Mouse (Mus musculus) urinary bladder, postnatal 25 days (tissue): Measurements from ENCODE around the gene Matn4.

Experiments used
- DNase-seq: peaks from one replicate; pipeline ENCODE4 v3.0.0; 2022; ENCODE audit warnings: low spot score

Gene Matn4

GRCm38 (mm10) chr2:164405060-164405459 is at the start of gene Matn4:
Matn4 (minus strand) TSS chr2:164405160.
- DNase-seq = no peak

DNA sequence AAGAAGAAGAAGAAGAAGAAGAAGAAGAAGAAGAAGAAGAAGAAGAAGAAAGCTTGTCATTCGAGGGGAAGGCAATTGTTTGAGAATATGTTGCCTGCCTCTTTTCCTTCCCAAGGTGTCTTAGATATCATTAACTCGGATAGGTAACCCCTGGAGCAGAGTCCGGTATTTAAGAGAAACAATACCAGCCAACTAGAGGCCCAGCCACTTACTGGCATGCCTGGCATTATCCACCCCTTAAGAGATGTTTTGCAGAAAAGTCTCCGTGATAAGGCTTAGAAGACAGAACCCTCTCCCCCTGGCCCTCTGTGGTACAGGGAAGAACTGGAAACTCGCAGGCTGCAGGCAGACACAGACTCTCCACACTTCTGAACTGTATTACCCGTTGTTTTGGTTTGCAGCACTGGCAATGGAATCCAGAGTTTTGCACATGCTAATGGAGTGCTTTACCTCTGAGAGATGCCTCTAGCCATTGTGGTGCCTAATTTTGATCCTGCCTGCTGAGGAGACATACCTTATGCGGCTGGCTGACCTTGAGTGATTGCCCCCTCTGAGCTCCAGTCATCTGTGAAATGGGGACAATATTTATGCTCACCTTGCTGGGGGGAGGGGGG is 49.0 kb upstream of the Matn4 start:
- DNase-seq = no peak

DNA sequence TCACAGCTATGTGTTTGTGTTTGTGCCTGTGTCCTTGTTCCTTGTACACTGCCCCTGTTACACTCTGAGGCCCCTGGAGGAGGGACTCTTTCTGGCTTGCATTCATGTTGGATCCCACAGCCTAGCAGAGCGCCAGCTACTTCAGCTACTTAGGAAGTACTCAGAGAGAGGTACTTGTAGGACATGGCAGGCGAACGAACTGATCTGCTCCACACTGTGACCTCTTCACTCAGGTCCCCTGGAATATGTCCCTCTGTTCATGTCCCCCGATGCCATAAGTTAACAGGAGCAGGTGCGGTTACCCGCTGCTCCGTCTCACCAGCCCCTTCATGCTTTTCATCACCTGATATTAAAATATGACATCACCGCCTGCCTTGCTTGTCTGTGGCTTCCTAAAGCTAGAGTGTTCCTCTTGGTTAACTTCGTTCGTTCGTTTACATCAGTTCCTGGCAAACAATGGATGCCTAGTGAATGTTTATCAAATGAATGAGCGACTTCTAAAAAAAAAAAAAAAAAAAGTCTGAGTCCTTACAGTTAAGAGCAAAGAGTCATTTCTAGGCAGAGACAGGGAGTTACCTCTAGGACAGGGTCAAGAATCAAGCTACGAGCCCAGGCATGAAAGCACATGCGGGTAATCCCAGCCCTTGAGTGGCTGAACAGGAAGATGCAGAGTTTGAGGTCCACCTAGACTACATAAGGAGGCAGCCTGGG is 48.2 kb upstream of the Matn4 start:
- DNase-seq = no peak

GRCm38 (mm10) chr2:164452000-164452676 is 47.2 kb upstream of the Matn4 start:
- DNase-seq = no peak

DNA sequence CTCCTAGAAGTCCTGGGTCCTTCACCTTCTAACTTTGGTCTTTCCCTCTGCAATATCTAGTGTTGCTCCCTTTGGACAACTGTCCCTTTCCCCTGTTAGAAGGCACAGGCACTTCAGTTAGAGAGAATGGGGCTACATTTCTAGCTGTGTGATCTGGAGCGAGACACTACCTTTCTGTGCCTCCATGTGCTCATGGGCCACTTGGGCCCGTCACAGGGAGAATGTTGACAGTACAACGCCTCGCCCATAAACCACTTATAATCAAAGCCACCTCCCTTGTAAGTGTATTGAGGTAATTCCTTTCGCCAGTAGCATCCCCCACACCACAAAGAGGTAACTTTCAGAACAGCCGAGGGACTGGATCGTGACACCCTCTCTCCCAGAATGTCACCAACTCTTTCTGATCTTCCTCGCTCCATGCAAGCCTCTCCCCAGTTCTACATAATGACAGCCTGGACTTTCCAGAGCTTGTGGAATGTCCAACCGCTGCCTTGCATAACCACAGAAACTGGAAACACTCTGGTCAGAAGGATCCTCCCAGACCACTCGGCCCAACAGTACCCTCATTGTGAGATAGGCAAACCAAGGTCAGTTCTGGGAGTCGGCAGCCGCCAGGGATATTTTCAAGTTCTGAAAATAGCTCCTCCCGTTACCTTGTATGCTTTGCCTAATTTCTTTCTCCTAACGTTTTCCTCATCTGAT is 44.5 kb upstream of the Matn4 start:
- no peak for DNase-seq

GRCm38 (mm10) chr2:164448921-164449320 is 44.0 kb upstream of the Matn4 start:
- DNase-seq = no peak

DNA sequence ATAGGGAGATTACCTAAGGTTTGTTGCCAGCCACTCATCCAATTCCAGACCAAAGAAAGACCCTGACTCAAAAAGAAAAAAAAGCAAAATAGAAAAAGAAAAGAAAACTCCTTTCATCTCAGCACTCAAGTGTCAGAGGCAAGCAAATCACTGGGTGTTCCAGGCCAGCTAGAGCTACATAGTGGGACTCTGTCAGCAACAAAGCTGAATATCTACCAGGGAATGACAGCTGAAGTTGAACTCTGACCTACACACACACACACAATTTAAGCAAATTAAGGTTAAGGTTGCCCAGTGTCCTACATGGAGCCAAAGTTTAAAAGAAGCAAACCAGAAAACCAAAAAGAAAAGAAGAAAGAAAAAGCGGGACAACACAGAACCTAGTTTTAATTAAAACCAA is 43.2 kb upstream of the Matn4 start:
- DNase-seq = no peak

DNA sequence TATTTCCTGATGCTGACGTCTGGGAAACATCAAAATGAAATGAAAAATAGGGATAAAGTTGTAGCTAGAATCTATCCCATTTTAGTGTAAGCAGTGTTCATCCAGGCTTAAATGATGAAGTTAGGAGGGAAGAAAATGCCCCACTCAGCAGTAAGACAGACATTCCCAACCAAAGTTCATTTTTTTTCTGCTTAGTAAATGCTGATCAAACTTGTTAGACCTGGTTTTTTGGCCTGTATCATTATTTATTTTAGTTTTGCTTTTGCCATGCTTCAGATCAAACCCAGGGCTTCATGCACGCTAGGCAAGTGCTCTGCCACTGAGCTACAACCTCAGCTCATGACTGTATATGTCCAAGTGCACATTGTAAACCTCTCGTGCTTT is 41.1 kb upstream of the Matn4 start:
- no peak for DNase-seq

- no peak for DNase-seq
Observed at GRCm38 (mm10) chr2:164445399-164446085, 40.6 kb upstream of the Matn4 start.

DNA sequence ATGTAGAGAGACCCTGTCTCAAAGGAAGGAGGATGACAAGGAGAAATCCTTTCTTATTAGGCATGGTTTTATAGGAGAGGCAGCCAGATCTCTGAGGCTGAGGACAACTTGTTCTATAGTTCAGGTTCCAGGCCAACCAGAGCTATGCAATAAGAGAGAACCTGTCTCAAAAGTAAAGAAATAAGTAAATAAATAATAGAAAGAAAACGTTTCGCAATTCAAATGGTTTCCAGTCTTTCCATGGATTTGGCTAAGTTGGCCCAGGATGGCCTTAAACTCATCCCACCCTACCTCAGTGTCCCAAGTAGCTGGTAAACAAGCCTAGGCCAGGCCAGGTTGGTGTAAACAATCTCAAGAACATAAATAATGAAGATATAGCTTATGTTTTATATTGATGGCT is 39.7 kb upstream of the Matn4 start:
- no peak for DNase-seq

GRCm38 (mm10) chr2:164443460-164444000 is 38.6 kb upstream of the Matn4 start, which contains the start of gene Sdc4:
Sdc4 (minus strand) TSS chr2:164443887.
- no peak for DNase-seq

DNA sequence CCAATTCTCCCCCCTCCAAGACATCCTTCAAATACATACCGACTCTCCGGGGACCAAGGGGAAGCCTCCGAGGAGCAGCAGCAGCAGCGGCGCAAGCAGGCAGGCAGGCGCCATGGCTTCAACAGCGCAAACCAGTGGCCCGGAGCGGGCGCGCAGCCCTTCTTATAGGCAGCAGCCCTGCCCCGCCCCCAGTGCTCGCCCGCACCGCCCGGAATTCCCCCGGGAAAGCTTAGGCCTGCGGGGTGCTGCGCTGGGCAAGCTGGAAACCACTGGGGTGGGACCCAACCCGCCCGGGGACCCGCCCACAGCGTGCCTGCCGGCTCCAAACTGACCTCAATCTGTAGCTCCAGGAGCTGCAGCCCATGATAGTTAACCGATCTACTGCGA is 38.1 kb upstream of the Matn4 start:
- DNase-seq = peak; percentile 88

- no peak for DNase-seq
Observed at GRCm38 (mm10) chr2:164442315-164443050, 37.5 kb upstream of the Matn4 start.

GRCm38 (mm10) chr2:164441731-164442130 is 36.8 kb upstream of the Matn4 start:
- DNase-seq = no peak

DNA sequence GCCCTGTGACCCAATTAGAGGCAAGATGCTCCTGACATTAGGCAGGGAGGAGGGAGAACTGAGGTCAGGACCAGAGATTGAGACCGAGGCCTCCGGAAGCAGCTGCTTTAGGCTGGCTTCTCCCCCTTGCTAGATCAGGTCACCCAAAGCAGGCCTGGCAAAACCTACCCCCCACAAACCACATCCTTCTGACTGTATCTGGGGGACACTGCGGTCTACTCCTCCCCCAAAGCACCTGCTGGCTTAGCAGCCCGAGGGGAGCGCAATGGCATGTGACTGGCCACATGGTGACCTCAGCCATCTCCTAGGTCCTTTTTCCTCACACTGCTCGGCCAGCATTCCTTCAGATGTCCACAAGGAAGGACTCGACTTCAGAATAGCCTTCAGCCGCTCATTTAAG is 36.2 kb upstream of the Matn4 start:
- DNase-seq = no peak

GRCm38 (mm10) chr2:164440314-164440713 is 35.4 kb upstream of the Matn4 start:
- no peak for DNase-seq

DNA sequence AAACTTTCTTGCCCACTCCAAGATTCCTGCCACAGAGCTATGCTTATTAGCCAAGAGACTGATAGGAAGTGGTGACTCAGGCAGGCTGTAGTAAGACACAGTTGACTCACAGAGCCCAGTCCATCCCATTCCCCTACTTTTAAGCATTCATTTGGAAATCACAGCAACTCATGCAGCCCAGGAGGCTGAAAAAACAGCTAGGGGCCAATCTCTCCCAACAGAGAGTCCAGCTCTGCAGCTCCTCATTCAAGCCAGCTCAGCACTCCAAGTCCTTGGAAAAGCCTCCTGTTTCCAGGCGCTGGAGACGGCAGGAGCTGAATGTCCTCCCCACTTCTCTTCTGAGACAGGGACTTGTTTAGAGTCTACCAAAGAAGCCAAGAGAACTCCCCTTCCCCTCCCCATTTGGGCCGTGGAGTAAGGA is 34.1 kb upstream of the Matn4 start:
- no peak for DNase-seq

- no peak for DNase-seq
Observed at GRCm38 (mm10) chr2:164438257-164438656, 33.3 kb upstream of the Matn4 start.

GRCm38 (mm10) chr2:164437710-164438109 is 32.8 kb upstream of the Matn4 start:
- DNase-seq = no peak

- no peak for DNase-seq
Observed at GRCm38 (mm10) chr2:164436961-164437360, 32.0 kb upstream of the Matn4 start.
